Mouse (Mus musculus) testis, postnatal 10 days (tissue): Measurements from ENCODE around the gene D5Ertd579e.

Experiments used
- DNase-seq: peaks from one replicate; pipeline ENCODE4 v3.0.0; 2021; ENCODE audit warnings: low spot score

Gene D5Ertd579e

DNA sequence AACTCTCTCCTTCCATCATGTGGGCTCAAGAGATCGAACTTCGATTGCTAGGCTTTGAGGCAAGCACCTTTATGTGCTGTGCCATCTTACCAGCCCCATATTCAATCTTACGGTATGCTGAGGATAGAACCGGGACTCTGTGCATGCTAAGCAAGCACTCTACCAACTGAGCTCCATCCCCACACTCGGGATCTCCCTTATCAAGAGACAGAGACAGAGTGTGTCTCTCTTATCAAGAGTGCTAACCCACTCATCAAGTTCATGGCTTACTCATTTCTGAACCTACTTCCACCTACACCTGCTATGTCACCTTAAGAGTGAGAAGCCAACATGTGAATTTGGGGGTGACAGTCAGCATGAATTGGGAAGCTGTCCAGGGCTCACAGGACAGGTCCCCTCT, 24.4 kb upstream of the D5Ertd579e start:
- DNase-seq: no peak

DNA sequence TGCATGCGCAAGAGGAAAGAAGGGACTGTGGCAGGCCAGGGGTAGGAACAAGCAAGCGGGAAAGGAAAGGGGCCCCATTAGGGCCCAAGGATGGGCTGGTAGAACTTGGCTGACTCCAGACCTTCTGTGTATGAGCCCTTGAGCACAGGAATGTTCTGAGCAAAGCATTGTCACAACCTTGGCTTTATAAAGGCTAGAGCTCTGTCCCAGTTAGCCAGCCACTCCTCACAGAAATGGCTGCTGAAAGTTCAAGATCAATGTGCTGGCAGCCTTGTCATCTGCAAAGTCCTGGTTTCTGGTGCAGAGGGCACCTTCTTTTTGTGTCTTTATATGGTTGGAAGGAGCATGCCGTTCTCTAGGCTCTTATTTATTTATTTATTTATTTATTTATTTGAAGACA, 23.8 kb upstream of the D5Ertd579e start:
- no peak for DNase-seq

DNA sequence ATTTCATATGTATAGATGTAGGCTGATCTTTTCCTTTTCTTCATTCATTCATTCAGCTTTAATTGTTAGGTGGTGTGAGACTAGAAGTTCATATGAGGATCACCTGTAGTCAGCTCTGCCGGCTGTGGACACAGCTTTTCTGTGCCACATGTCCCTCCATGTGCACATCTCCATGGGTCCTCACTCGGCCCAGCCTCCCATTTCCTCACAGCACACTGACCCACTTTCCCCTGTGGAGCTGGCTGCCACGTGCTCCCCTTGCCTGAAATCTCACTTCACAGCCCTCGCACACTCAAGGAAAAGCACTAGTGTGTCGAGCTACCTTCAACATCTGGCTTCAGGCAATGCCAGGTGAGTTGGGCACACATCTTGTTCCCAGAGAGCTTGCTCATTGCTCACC, 23.3 kb upstream of the D5Ertd579e start:
- no peak for DNase-seq

DNA sequence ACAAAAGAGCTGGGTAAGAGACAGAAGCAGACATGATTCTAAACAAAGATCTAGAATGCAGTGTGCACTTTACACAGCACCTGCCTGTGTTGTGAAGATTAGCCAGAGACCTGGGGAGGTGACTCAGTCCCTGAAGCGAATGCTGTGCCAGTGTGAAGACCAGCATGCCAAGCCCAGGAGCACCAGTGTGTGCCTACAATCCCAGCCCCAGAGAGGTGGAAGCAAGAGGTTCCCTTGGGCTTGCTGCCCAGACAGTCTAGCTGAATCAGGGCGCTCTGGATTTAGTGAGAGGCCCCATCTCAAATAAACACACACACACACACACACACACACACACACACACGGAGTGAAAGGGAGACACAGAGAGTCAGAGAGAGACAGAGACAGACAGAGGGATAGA, 22.1 kb upstream of the D5Ertd579e start:
- peak; percentile 36 for DNase-seq

DNA sequence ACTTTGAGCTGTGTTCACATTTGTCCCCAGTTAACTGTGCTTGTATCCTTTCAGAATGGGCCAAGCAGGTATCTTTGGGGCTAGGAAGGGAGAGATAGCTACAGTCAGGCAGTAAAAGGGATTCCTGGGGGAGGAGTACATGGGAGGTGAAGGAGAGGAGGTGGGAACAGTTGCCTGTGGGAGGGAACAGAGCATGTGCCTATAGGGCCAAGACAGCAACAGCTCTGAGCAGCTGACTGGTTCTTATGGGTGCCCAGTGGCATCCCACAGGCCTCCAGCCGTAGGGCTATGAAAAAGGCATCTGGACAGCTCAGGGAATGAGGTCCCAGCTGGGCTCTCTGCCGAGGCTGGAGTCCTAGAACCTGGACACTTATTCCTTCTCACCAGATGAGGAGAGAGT, 21.0 kb upstream of the D5Ertd579e start:
- peak; percentile 37 for DNase-seq

DNA sequence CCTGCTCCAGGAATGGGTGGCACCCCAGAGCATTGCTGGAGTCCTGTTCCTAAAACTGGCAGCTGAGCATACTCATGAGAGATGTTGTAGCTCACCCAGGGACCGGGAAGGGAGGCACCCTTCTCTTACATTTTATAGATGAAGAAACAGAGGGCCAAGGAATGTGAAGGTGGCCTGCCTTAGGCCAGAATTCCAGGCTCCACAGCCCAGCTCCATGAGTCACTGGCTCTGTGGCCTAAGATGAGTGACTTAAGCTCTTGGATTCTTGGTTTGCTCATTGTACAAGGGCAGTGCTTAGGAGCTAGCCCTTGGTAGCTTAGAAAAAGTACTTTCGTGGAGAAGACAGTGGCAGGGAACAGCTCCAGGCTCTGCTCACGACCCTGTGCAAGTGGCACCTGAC, 19.0 kb upstream of the D5Ertd579e start:
- no peak for DNase-seq

DNA sequence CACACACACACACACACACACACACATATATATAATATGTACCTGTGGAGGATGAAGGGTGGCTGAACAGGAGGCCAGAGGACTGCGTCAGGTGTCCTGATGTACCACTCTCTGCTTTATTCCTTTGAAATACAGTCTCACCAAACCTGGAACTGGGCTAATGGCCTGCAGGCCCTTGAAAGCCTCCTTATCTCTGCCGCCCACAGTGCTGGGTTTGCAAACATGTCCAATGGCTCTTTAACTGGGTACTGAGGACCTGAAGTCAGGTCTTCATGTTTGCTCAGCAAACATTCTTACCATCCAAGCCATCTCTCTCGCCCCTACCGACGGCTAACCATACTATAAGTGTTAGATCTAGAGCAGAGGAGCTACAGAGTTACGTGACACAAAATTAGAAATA, 17.9 kb upstream of the D5Ertd579e start:
- peak; percentile 37 for DNase-seq

DNA sequence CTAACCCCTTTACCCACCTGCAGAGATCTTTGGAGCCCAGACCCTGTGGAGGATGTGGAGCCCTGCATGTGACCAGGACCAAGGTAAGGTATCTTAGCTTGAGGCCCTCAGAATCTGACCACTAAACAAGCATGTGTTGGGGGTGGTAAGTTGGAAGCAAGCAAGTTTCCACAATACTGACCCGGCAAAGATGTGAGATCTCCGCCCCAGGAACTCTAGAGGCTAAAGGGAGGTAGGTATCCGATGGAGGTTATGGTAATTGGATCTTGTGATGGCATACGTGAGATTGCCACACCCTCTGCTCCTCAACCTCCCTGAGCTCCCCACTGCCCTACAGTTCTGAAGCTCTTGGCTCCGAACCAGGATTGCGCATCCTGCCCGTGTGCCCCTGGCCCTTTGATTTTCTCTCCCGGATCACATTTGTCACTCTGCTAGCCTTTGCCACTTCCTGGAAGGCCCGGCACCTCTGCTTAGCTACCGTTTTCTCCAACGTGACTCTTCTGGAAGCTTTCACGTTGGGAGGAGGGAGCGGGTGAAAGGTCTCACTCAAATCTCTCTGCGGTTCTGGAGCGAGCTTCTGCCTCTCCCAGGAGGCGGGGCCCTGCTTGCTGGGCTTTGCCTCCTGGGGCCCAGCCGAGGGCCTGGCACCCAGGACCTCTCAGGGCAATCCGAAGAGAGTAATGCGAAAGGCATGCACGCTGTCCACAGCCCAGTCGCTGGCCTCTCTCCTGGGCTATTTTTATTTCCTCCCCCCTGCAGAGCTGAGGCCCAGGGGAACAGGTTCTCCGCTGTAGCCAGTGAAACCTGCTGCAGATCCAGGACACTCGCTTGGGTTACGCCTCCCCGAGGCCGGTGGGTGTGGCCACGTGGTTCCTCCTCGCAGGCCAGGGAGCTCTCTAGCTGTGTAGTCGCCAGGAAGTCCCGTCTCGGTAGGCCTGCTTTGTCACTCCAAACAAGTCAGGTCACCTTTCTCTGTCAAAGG, 17.0 kb upstream of the D5Ertd579e start:
- peak; percentile 88 for DNase-seq

DNA sequence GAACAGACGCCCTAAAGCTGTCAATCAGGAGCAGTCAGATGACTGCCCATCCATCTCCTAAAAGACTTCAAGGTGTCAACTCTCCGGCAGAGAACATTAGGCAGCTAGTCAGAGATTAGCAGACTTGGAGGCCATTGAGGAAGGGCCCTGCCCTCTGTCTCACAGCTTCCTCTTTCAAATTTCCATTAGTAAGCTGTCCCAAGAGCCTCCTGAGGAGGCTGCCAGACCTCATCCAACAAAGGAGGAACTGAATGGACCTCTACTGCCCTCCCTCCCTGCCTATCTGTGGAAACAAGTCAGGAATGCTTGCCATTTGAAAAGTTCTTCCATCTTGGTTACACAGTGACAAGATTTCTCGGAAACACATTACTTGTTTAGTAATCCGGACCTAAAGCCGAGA, 16.0 kb upstream of the D5Ertd579e start:
- no peak for DNase-seq

DNA sequence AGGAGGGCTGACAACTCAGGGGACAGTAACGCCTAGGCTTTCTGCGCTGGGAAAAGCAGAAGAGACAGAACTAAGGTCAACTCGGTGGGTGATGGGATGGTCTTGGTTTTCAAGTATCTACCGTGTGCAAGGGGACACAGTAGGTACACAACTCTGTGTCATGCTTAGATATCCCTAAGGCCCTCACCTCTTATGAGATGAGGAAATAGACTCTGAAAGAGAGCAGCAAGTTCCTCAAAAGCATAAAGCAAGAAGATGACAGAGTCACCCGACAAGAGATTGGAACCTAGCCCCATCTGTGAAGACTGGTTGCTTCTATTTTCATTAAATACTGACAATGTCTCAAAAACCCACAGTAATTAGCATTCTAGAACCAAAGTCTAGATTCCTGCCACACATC, 10.0 kb upstream of the D5Ertd579e start:
- DNase-seq: no peak

DNA sequence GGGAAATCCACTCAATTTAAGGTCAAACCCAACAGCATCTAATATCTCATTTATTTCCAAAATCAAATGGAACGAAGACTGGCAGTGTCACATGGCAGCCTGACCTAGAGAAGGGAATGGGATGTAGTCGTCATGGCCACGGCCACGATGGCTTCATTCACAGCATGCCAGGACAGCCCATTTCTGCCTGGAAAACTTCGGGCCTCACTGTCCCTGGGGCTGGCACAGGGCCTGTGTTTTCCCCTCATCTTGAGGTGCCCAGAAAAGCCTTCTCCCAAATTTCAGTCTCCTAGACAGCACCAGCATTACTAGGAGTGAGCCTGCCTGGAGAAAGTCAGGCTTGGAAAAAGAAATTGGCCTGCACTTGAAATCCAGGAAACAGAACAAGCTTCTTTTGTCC, 9.6 kb upstream of the D5Ertd579e start:
- no peak for DNase-seq

DNA sequence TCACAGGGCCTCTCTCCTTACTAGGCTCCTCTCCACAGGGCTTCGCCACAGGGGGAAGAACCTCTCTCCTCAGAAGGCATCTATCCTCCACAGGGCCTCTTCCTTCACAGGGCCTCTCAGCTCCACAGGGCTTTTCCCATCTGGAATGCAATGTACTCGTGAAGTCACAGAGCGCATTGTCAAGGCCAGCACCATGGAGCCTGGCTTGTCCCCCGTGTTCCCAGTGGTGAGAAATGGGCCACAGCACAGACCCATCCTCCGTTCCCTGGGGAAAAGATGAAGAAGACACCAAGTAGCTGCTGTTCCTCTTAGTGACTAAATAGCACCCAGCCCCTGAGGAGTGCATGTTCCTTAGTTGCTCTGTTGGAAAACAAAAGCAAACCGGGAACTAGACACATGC, 8.9 kb upstream of the D5Ertd579e start:
- DNase-seq: no peak

DNA sequence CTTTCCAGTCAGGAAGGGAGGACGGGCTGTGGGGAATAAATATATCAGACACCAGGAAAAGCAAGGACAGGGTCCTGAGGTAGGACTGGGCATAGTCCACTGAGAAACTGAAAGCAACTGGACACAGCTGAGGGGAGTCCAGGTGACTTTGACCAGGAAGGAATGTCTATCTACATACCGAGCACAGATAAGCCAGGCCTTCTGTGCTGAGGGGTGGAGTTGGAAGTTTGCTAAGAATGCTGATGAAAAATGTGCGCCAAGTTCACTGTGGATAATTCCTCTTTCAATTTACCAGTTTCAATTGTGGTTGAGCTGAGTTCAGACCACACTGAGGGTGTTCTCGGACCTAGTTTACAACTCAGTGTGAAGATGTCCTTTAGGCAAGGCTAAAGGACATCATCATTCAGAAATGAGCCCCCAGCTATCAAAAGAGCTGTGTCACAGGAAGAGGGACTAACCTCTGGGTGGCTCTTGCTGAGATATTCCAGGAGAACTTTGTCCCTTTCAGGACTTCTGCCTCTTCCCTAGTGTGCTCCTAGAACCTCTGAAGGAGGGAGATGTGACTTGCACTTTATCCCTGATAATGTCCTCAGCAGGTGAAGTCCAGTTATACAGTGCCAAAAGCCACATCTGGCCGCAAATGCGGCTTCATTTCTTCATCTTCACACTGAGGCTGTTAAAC, 5.3 kb upstream of the D5Ertd579e start:
- peak; percentile 46 for DNase-seq

DNA sequence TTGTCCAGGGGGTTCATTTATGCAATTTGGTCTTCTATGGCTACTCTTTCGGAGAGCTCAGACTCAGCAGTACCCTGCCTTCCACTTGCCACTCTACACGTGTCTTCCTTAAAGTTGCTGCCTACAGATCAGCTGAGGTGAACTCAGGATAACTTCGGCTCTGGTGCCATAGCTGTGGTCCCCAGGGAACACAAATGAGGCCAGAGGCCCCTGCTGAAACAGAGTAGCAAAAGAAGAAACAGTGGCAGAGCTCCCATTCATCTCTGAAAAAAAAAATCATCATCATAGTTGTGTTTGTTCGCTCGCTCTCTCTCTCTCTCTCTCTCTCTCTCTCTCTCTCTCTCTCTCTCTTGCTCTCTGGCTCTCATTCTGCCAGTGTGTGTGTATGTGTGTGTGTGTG, 2.9 kb upstream of the D5Ertd579e start:
- DNase-seq: peak; percentile 41

DNA sequence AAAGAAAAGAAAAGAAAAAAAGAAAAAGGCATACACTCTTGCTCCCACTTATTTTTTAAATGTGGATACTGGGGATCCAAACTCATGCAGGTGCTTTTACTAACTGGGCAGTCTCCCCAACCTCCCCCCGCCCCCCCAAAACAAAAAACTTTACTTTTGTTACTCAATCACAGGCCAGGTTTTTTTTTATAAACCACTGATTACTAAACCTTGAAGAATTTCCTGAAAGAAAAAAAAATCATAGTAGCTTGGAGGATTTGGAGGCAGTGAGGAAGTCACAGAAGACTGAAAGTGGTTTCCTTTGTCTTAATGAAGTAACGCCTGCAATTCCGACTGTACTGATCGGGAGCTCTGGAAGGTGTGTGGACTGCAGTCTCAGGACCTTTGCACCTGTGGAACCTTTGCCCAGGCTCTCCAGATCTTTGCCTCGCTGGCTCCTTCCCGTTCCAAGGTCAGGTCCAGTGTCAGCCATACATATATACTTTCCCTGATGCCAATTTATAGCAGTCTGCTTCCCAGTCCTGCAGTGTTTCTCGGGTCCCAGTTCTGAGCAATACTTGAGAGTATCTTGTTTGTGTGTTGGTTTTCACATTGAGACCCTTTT, 2.3 kb upstream of the D5Ertd579e start:
- DNase-seq: peak; percentile 33

DNA sequence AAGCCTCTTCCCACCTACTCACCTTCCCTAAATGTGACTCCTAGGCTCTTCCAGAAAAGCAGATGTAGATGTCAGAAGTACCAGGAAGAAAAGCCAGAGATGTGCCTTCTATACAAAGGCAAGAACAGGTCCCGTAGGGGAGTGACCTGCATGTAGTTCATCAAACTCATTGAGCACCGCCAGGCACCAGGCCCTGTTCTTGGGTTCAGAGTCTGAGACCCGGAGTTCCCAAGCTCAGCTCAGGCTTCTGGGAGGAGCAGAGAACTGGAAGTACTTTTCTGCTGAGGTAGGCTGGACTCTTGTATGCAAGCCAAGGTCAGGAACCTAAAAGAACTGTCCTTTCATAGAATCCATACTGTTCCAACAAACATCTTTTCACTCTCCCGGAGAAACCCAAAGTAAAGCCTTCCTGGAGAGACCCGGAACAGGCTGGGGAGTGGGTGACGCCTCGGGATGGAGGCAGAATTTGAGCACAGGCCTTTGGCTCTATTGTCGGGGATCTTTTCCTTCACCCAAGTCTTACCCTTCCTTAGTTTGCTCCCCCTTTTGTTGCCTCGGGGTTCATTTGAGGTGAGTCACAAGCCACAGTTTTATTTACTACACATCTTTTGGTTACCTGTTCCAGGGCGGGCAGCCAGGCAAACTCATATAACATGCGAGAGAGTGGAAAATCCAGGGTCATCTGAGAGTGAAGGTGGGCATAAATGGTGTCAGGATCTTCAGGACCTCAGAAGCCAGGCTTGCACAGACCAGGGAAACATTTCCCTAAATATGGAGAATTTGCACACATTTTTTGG, 878 bp upstream of the D5Ertd579e start:
- DNase-seq: peak; percentile 60

DNA sequence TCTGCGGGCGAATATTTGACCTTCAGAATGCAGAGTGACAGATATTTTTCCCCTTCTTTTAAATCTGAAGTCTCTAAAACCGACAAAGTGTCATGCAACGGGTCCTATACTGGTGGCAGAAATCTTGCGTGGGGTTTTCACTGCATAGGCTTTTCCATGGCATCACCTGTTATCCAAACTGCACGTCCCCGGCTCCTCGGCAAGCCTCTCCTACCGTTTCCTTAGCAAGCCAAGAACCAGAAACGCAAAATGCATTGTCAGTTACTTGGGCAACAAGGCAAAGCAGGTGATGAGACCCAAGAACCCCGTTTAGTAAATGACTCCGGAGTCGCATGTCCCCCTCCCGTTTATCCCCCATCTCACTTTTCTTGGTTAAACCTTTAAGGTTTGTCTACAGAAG, 819 bp downstream of the D5Ertd579e start:
- peak; percentile 41 for DNase-seq

DNA sequence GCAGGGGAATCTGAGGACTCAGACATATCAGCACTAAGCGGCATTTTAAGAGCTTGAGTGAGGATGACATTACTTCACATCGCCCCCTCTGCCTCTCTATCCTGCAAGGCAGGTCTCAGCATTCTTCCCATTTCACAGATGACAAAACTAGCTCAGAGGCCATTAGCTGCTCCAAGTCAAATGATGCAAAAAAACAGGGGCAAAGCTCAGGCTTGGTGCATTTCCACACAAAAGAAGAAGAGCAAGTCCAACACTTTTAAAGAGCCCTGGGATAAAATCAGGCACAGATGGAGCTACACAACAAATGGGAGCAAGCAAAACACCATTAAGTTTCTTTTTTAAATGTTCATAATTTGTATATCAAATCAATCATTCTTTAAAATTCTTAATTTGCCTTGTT, 2.2 kb downstream of the D5Ertd579e start:
- DNase-seq: no peak

DNA sequence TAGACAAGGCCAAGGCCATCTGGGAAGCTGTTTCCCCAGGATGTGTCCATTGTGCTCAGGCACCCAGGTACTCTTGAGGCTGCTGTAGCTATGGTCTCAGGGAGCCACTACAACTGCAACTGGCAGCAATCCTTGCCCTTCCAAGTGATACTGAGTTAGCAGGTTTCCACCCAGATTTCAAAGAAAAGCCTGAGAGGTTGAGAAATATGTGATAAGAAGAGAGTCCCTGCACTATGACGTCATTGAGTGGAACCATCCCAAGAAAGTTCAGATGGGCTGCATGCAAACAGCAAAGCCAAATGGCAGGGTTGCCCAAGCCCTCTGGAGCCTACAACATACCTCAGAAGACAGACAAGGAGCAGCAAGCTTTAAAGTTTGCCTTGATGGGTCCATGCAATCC, 4.4 kb downstream of the D5Ertd579e start:
- peak; percentile 39 for DNase-seq

DNA sequence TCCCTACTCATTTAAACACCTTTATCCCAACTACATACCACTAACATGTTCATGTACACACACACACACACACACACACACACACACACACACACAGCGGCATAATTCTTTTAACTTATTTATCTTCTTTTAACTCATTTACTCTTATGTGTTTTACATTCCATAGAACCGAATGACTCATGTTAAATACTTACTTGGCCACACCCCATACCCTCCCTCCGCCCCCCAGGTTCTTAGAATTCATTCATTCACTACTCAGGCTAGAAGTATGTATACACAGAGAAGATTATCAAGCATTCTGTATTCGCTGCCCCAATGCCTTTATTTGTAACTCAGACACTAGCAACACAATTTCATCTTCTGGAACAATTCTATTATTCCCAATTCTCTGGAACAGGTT, 10.7 kb downstream of the D5Ertd579e start:
- no peak for DNase-seq

DNA sequence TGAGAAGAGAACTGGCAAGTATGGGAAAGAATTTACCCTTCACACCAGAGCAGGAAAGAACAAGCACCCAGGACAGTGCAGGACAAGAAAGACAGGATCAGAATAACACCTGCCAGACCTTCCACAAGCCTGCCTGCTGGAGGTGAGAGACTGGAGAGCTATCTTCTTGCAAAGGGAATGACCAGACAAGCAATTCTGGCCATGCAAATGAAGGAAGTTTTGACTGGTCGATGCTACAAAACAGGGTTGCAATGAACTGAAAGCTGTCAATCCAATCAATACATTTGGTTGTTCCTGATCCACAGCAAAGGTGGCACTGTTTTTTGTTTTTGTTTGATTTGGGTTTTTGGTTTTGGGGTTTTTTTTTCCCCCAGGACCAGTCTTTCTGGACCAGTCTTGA, 12.2 kb downstream of the D5Ertd579e start:
- no peak for DNase-seq

DNA sequence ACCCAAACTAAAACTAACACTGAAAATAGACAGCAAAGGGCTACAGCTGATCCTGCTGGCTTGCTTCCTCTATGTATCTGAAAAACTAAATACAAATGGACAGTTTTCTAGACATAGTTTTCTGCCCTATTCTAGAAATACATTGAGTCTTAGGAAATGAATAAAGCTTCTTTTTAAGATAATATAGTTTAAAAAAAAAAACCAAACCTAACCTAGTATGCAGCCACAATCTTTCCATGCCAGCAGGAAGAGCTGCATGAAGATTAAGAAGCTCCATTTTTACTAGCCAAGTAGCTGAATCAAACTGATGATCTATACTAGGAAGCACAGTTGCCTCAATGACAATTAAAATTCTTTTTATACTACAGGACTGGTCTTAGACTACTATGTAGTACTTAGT, 14.6 kb downstream of the D5Ertd579e start:
- DNase-seq: no peak
